Mouse (Mus musculus) hindbrain, embryonic 10.5 days (tissue): ENCODE measurements around the gene Mesp2. TPM values are rescaled to one million over a fixed set of nuclear protein-coding genes. Genes with fewer than 3 reads are reported as not detected.

Source experiments
- DNase-seq: peaks from one replicate; pipeline ENCODE4 v3.0.0-alpha.2; 2017; ENCODE audit warnings: low spot score
- H3K27ac ChIP-seq: fragments of 300-500 bp; sonication (generic); 2 replicates; pipeline ENCODE4 v1.5.1; 2016; ENCODE audit warnings: mild to moderate bottlenecking, moderate library complexity
- H3K27me3 ChIP-seq: fragments of 300-500 bp; sonication (generic); 2 replicates; pipeline ENCODE4 v1.6.1; 2016; ENCODE audit warnings: mild to moderate bottlenecking; ENCODE audit not compliant: poor library complexity, insufficient read depth, severe bottlenecking
- H3K36me3 ChIP-seq: fragments of 300-500 bp; sonication (generic); 2 replicates; pipeline ENCODE4 v1.6.1; 2016; ENCODE audit warnings: mild to moderate bottlenecking, moderate library complexity
- H3K4me1 ChIP-seq: fragments of 300-500 bp; sonication (generic); replicated peaks from 2 replicates; pipeline ENCODE4 v1.6.1; 2016; ENCODE audit warnings: mild to moderate bottlenecking
- H3K4me3 ChIP-seq: fragments of 300-500 bp; sonication (generic); 2 replicates; pipeline ENCODE4 v1.5.1; 2016; ENCODE audit warnings: mild to moderate bottlenecking, moderate library complexity
- H3K9me3 ChIP-seq: fragments of 300-500 bp; sonication (generic); 2 replicates; pipeline ENCODE4 v1.6.1; 2016; ENCODE audit warnings: mild to moderate bottlenecking, moderate library complexity
- whole genome bisulfite sequencing: fragments of 180-500 bp; shearing (Covaris S2); methylation state at CpG from one replicate; pipeline ENCODE4 v1.1.7; 2016; 5-methylcytosine and 5-hydroxymethylcytosine counted together
- polyA plus RNA-seq: library from polyadenylated mRNA; unstranded; fragments of >200 nt; fragmentation: Nextera tagmentation; extraction: Ambion mirVana; gene quantifications from 2 replicates; pipeline ENCODE4 v1.2.1, GENCODE M21; 2016

The Mesp2 gene
- polyA plus RNA-seq, 1 experiment from 2014 or later: 0.55 TPM

- H3K9me3 ChIP-seq: no peaks in the 10 kb centered on the region
- H3K4me3 ChIP-seq: peak overlapping the region; percentile 46
- H3K36me3 ChIP-seq: no peaks in the 10 kb centered on the region
- H3K27ac ChIP-seq: peak overlapping the region; percentile 30
- DNase-seq: peak; percentile 63
- peaks cover 90% of the 10 kb centered on the region for H3K27me3 ChIP-seq
- H3K4me1 ChIP-seq: peaks cover 41% of the 10 kb centered on the region
- 1% methylated on average over 80 of the region's 80 CpGs for WGBS
Observed at GRCm38 (mm10) chr7:79792635-79793421, 17.7 kb upstream of the Mesp2 start.

- DNase-seq: no peak
- H3K4me1 ChIP-seq: peaks cover 44% of the 10 kb centered on the region
- H3K27ac ChIP-seq: peak within 1 kb of the TSS; percentile 30
- no peaks in the 10 kb centered on the region for H3K9me3 ChIP-seq
- 74% methylated on average over 6 of the region's 6 CpGs for WGBS
- no peaks in the 10 kb centered on the region for H3K36me3 ChIP-seq
- peaks cover 89% of the 10 kb centered on the region for H3K27me3 ChIP-seq
- H3K4me3 ChIP-seq: peak within 1 kb of the TSS; percentile 46
Observed at GRCm38 (mm10) chr7:79793688-79794087, 16.8 kb upstream of the Mesp2 start, which contains the start of gene Mesp1. TSS of gene Mesp1 (minus strand) at chr7:79793788.

- 35% methylated on average over 5 of the region's 5 CpGs for WGBS
- Histone ChIP-seq H3K36me3 (no peaks in the 10 kb centered on the region), H3K4me1 (peaks cover 17% of the 10 kb centered on the region), H3K4me3 (no peak overlapping the region), H3K27me3 (peaks cover 53% of the 10 kb centered on the region), H3K9me3 (no peaks in the 10 kb centered on the region), H3K27ac (no peak overlapping the region)
- no peak for DNase-seq
Observed at GRCm38 (mm10) chr7:79798606-79799005, 11.9 kb upstream of the Mesp2 start.

GRCm38 (mm10) chr7:79799048-79799447 is 11.5 kb upstream of the Mesp2 start:
- peaks cover 49% of the 10 kb centered on the region for H3K27me3 ChIP-seq
- no peak overlapping the region for H3K4me3 ChIP-seq
- 8% methylated on average over 8 of the region's 8 CpGs for WGBS
- H3K9me3 ChIP-seq: no peaks in the 10 kb centered on the region
- no peaks in the 10 kb centered on the region for H3K36me3 ChIP-seq
- peaks cover 17% of the 10 kb centered on the region for H3K4me1 ChIP-seq
- DNase-seq: peak; percentile 86
- H3K27ac ChIP-seq: no peak overlapping the region

GRCm38 (mm10) chr7:79799506-79799905 is 11.0 kb upstream of the Mesp2 start:
- WGBS: 77% methylated on average over 6 of the region's 6 CpGs
- Histone ChIP-seq H3K4me1 (peaks cover 17% of the 10 kb centered on the region), H3K9me3 (no peaks in the 10 kb centered on the region), H3K36me3 (no peaks in the 10 kb centered on the region), H3K27me3 (peaks cover 44% of the 10 kb centered on the region), H3K27ac (no peak overlapping the region), H3K4me3 (no peak overlapping the region)
- DNase-seq: no peak

- no peak for DNase-seq
- no peak overlapping the region for H3K27ac ChIP-seq
- peaks cover 36% of the 10 kb centered on the region for H3K27me3 ChIP-seq
- H3K36me3 ChIP-seq: no peaks in the 10 kb centered on the region
- 84% methylated on average over 4 of the region's 4 CpGs for WGBS
- no peaks in the 10 kb centered on the region for H3K9me3 ChIP-seq
- no peak overlapping the region for H3K4me3 ChIP-seq
- peaks cover 17% of the 10 kb centered on the region for H3K4me1 ChIP-seq
Observed at GRCm38 (mm10) chr7:79800336-79800735, 10.2 kb upstream of the Mesp2 start.

GRCm38 (mm10) chr7:79801391-79801790 is 9.1 kb upstream of the Mesp2 start:
- 77% methylated on average over 11 of the region's 11 CpGs for WGBS
- H3K9me3 ChIP-seq: no peaks in the 10 kb centered on the region
- no peak overlapping the region for H3K27ac ChIP-seq
- H3K4me1 ChIP-seq: peaks cover 17% of the 10 kb centered on the region
- H3K36me3 ChIP-seq: no peaks in the 10 kb centered on the region
- H3K27me3 ChIP-seq: peaks cover 25% of the 10 kb centered on the region
- DNase-seq: no peak
- H3K4me3 ChIP-seq: no peak overlapping the region

GRCm38 (mm10) chr7:79802037-79802436 is 8.5 kb upstream of the Mesp2 start:
- DNase-seq: no peak
- 65% methylated on average over 5 of the region's 5 CpGs for WGBS

GRCm38 (mm10) chr7:79803887-79804286 is 6.6 kb upstream of the Mesp2 start:
- H3K27me3 ChIP-seq: 0 out of 2 replicates have a peak, but pooled peaks cover 8% of the 10 kb centered on the region
- H3K27ac ChIP-seq: no peak overlapping the region
- no peak overlapping the region for H3K4me3 ChIP-seq
- no peaks in the 10 kb centered on the region for H3K9me3 ChIP-seq
- no peak for DNase-seq
- no peaks in the 10 kb centered on the region for H3K36me3 ChIP-seq
- 85% methylated on average over 2 of the region's 2 CpGs for WGBS
- peaks cover 4% of the 10 kb centered on the region; the same call in 1 of the 2 replicates for H3K4me1 ChIP-seq

More at GRCm38 (mm10) chr7:79802037-79802436, 8.5 kb upstream of the Mesp2 start:
- Histone ChIP-seq H3K36me3 (no peaks in the 10 kb centered on the region), H3K27me3 (peaks cover 20% of the 10 kb centered on the region; the same call in 1 of the 2 replicates), H3K4me3 (no peak overlapping the region), H3K4me1 (peaks cover 14% of the 10 kb centered on the region), H3K9me3 (no peaks in the 10 kb centered on the region), H3K27ac (no peak overlapping the region)

GRCm38 (mm10) chr7:79808561-79808960 is 2.0 kb upstream of the Mesp2 start:
- Histone ChIP-seq H3K27ac (no peak overlapping the region), H3K27me3 (peaks cover 40% of the 10 kb centered on the region), H3K36me3 (no peaks in the 10 kb centered on the region), H3K9me3 (no peaks in the 10 kb centered on the region), H3K4me3 (no peak overlapping the region), H3K4me1 (peaks cover 10% of the 10 kb centered on the region)
- DNase-seq: no peak
- 87% methylated on average over 7 of the region's 7 CpGs for WGBS

GRCm38 (mm10) chr7:79813409-79813808 is 2.9 kb downstream of the Mesp2 start:
- no peaks in the 10 kb centered on the region for H3K36me3 ChIP-seq
- WGBS: 88% methylated on average over 1 of the region's 1 CpGs
- peaks cover 56% of the 10 kb centered on the region for H3K27me3 ChIP-seq
- H3K4me3 ChIP-seq: no peak overlapping the region
- H3K4me1 ChIP-seq: peaks cover 15% of the 10 kb centered on the region
- H3K27ac ChIP-seq: no peak overlapping the region
- DNase-seq: no peak
- H3K9me3 ChIP-seq: no peaks in the 10 kb centered on the region

GRCm38 (mm10) chr7:79818321-79818720 is 7.8 kb downstream of the Mesp2 start:
- Histone ChIP-seq H3K4me1 (peaks cover 21% of the 10 kb centered on the region), H3K4me3 (no peak overlapping the region), H3K27me3 (peaks cover 45% of the 10 kb centered on the region), H3K27ac (no peak overlapping the region), H3K36me3 (no peaks in the 10 kb centered on the region), H3K9me3 (no peaks in the 10 kb centered on the region)
- DNase-seq: no peak
- WGBS: 6% methylated on average over 6 of the region's 6 CpGs

- WGBS: 41% methylated on average over 4 of the region's 4 CpGs
- H3K27me3 ChIP-seq: peaks cover 45% of the 10 kb centered on the region
- DNase-seq: no peak
Observed at GRCm38 (mm10) chr7:79819515-79819914, 9.0 kb downstream of the Mesp2 start.

More at GRCm38 (mm10) chr7:79819515-79819914, 9.0 kb downstream of the Mesp2 start:
- Histone ChIP-seq H3K9me3 (no peaks in the 10 kb centered on the region; the same call in 1 of the 2 replicates), H3K4me3 (no peak overlapping the region), H3K27ac (no peak overlapping the region), H3K36me3 (no peaks in the 10 kb centered on the region), H3K4me1 (peaks cover 21% of the 10 kb centered on the region)
